Mouse (Mus musculus) mature B cell (primary cell): Measurements from ENCODE around the gene Sh3d21.

ENCODE experiments used
- in situ Hi-C: fragments of 300-500 bp; cut with MboI; formaldehyde crosslinking; loops from 2 replicates; pipeline ENCODE4 v1.14.3; 2019

Sh3d21 gene

DNA sequence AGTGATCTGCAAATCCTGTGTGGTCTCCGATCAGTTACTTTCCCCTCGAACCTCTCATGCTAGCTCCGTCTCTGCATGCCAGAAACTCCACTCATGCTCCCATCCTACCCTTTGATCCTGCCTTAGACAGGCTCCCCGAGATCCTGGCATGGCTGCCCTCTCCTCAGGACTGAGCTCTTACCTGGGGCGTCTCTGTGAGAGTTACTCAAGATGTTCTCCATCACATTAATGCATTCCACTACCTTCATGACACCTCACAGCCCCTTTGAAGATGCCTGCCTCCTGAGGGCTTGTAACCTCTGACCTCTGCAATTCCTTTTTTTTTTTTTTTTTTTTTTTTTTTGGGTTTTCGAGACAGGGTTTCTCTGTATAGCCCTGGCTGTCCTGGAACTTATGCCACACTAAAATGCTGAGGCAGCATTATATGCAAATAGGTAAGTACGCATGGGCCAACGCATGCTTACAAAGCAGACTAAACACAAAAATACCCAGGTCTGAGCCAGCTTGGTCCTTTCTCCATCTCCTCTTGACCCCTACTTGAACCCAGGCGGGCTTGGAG, 16.2 kb downstream of the Sh3d21 start:
- in situ Hi-C loops = no loop called here

DNA sequence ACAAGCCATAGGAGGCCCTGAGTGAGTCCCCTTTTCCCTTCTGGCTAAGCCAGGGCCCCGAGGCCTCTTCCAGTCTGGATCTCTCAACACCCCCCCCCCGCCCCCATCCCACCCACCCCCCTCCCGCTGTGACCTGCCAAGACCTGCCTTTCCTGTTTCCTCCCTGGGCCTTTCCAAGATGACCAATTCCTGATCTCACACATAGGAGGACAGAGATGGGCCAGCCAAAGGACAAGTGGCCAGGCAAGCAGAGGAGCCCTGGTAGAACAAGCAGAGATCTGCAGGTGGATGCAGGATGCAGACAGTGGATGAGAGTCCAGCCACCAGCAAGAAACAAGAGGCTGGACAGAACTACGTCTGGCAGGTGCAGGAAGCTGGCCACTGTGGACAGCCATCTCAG, 17.9 kb downstream of the Sh3d21 start:
- in situ Hi-C loops = no loop called here

DNA sequence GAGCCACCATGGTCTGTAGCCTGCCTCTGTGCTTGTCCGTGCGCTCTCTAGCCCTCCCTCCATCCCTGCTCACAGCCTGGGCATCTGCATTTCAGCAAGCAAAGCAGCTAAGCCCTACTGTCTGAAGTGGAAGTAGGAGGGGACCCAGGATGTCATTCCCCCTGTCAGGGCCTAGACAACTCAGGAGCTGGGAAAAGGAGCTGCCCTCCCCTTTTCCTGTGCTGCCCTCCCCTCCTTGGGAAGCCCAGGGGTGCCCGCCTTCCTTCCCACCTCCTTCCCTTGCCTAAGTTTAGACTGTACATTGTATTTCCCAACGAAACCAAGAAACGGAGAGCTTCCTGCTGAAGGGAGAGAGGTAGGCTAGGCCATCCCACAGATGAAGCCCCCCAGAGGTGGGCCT, 22.3 kb downstream of the Sh3d21 start:
- in situ Hi-C loops = no loop called here

DNA sequence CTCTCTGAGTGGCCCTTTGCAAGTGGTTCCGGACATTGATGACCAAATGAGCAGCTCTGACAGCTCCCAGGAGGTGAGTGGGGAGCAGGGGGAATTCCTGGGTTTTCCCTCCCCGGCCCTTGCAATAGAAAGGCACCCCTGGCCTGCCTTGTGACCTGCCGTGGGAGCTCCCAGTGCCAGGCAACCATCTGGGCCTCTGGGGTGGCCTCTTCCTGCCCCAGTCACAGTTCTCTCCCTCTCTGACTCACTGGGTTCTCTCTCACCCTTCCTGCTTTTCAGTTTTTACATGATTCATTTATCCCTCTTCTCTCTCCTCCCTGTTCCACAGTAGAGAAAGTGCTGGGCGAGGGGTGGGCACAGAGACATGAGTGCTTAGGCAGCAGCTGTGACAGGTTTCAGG, 25.5 kb downstream of the Sh3d21 start:
- in situ Hi-C loops = no loop called here

DNA sequence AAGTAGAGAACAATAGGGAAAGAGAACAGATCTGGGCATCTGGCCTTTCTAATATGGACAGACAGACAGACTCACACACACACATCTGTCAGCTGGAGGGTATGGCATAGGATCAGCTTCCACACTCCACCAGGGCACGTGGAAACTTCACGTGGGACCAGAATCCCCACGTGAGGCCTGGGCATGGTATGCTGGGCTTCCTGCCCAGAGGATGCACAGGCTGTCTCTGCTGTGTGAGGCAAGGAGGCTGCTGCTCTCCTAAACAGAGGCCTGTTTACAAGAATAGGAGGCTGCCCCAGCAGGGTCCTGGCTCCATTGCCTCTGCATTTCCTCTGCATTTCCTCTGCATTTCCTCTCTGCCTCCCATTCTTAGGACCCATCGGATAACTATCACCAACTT, 28.7 kb downstream of the Sh3d21 start:
- in situ Hi-C loops = no loop called here

DNA sequence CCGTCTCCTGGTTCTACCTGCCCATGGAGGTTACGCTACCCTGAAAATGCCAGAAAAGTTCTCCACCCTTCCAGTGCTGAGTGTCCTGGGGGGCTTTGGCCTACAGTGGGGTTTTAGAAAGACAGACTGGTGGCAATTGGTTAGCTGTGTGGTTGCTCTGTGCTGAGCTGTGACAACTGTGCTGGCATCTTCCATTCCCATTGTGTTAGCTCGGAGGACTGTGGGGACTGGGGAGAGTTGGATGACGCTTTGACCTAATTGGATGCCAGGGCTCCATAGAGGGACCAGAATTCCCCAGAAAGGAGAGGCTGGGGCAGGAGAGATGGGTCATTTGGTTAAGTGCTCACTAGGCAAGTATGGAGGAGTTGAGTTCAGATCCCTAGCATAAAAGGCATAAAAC, 29.1 kb downstream of the Sh3d21 start:
- in situ Hi-C loops = no loop called here

DNA sequence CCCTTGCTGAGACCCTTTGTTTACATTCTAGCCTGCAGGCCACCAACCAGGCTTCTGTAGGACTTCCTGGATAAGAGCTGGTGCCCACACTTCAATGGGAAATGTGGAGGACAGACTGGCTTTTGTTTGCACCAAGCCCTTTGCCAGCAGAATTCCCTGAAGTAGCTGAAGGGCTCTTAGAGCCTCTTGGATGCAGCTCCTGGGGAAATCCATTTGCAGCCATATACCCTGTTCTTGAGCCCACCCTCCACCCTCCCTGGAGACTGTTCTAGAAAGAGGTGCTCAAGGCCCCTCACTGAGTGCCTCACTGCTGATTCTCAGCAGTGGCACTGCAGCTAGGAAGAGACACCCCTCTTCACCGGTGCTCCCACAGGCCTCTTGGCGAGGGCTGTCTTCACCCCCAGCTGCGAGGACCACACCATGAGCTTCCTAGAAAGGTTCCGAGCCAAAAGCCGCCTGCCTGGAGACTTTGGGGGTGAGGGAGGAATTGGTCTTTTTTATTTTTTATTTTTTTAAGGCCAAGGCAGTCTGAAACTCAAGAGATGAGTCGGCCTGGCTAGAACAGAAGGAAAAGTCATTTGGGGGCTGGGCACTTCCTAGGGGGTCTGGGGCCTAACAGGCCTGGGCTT, 30.5 kb downstream of the Sh3d21 start:
- in situ Hi-C loops = no loop called here

DNA sequence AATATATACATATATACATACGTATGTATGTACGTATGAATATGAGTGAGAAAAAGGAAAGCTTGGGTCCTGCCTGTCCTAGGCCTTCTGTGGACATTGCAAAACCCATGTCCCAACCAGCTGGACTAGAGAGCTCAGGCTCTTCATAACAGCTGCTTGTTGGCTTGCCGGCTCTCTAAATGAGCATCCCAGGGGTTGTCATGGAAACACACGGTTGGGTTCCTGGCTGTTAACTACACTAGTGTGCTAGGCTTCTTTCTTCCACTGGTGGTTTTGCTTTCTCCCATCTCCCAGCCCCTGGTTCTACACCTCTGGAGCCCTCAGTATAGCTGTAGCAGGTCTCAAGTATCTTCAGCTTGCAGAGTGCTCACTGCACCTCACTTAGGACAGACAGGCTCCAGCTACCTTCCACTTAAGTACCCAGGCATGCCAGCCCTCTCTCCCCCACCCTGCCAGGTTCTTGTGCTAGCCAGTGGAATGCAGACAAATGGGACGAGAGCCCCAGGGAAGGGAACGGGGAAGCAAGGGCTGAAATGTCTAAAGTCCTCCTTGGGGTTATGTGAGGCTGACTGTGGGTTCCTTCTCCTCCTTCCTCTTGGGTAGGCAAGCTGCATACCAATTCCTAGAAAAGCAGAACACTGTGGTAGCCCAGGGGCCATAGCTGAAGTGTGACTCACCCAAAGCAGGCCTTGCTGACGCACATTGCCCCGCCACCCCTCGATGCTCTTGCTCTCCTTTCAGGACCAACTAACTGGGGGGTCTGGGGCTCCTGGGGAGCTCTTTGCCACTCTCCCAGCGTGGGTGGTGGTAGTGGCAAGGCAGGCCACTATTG, 31.8 kb downstream of the Sh3d21 start:
- in situ Hi-C loops = no loop called here

DNA sequence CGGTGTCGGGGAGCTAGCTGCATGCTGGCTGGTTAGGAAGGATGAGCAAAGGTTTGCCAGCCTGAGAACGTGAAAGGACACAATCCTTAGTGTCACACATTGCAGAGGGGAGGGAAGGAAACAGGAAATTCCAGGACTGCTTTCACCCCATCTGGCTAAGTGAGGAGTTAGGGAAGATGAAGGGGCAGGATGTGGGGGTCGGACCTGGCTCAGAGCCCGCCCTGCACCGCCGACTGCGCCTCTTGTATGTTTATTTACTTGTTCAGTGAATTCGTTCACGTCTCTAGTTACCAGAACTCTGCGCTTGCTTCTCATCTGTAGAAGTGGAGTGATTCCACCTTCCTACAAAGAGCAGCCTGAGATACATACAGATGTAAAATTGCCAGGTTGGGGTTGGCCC, 32.8 kb downstream of the Sh3d21 start:
- in situ Hi-C loops = no loop called here

DNA sequence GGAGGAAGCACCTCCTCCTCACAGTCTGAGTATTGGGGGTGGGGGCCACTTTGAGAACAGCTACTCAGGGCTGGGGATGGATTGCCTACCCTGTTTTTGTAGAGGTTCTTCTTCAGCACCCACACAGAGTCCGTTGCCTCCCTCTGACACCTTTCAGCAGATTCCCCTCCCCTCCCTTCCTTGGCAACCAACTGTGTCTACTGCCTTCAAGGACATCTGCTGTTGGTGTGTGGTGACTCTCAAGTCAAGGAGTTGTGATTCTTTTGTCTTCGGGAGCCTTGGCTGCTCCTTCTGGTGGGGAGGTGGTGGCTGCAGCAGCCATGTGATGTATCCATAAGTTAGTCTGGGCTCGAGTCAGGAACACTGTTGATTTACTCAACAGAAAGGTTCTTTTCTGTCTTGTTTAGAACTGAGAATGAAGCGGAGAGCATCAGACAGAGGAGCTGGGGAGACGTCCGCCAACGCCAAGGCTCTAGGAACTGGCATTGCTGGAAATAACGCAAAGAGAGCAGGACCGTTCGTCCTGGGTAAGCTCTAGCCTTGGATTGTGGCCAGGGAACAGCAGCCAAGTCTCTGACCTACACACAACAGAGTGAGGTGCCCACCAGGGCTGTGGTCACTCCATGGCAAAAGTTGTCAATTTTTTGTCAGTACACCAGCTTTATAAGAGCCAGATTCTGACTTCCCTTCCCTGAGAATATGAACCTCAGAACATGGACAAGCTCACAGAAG, 39.8 kb downstream of the Sh3d21 start:
- in situ Hi-C loops = no loop called here

DNA sequence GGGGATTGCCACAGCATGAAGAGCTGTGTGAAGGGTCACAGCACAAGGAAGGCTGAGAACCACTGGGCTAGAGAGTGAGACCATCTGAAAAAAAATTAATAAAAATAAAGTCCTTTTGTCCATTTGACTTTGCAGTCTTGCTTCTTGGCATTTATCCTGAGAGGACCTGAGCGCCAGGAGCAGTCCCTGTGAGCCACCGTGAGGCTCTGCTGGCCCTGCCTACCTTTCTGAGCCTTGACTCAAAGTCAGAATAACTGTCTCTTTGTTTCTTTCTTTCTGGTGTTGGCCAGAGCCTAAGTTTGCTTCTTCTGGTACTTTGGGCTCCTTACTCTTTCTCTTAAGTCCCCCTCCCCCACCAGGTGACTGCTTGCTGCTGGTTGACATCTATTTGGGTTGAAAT, 42.8 kb downstream of the Sh3d21 start:
- in situ Hi-C loops = no loop called here

DNA sequence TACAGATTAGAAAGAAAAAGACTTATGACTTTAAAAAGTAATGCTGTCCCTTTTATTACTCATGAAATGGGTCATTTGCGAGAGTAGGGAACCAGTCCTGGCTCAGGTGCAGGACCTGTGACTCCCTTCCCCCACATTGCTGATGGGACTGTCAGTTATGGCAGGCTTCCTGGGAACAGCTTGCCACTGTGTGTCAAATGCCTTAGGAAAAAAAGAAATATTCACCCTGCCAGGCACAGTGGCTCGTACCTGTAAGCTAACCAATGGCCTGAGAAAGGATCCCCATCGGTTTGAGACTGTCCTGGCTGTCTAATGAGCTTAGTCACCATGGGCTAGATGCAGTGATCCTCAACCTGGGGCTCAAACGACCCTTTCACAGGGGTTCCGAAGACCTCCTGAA, 43.2 kb downstream of the Sh3d21 start:
- in situ Hi-C loops = no loop called here

DNA sequence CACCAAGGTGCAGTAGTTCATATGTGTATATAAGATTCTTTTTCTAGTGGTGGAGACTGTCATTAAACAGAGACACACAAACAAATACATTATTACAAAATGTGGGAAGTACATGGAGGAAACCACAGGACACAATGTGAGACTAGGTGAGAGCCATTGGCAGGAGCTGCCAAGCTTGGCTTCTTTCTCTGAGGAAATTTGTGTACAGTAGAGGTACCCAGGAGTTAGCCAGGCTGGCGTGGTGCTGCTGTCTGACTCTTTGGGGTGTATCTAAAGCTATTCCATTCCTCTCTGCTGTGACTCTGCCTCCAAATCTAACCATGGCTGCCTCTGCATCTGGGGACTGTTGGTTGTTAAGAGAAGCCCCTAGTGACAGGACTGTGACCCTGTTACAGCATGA, 44.2 kb downstream of the Sh3d21 start:
- in situ Hi-C loops = no loop called here

DNA sequence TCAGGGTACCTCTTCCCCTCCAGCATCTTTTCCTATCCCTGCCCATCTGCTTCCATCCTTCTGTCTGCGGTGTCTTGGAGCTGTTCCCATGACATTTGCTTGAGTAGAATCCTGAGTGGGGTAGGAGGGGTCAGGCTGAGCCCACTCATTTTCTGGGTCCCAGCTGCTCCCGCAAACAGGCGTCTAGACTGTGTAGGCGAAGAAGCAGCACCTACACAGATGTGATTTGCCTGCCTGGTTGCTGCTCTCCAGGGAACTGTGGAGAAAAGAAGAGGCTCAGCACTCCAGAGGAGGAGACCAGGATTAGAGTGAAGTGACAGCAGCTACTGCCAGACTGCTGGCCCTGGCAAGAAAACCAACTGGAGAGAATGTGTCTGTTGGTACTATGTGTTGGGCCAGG, 44.6 kb downstream of the Sh3d21 start:
- in situ Hi-C loops = no loop called here

DNA sequence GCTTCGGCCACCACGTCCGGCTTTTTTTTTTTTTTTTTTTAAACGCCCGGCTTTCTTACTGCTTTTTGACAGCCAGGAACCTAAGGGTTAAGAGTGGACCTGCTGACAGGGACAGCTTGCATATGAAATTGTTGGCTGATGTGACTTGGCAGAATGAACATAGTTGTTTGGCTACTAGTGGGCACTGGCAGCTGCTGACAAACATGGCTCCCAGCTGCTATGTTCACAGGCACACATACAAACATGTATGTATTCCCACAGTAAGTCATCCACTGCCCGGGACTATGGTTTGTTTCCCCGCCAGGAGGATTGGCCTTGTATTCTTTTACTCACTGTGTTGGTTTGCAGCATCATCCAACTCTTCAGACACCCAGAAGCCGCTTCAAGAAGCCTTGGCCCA, 46.2 kb downstream of the Sh3d21 start:
- in situ Hi-C loops = no loop called here

DNA sequence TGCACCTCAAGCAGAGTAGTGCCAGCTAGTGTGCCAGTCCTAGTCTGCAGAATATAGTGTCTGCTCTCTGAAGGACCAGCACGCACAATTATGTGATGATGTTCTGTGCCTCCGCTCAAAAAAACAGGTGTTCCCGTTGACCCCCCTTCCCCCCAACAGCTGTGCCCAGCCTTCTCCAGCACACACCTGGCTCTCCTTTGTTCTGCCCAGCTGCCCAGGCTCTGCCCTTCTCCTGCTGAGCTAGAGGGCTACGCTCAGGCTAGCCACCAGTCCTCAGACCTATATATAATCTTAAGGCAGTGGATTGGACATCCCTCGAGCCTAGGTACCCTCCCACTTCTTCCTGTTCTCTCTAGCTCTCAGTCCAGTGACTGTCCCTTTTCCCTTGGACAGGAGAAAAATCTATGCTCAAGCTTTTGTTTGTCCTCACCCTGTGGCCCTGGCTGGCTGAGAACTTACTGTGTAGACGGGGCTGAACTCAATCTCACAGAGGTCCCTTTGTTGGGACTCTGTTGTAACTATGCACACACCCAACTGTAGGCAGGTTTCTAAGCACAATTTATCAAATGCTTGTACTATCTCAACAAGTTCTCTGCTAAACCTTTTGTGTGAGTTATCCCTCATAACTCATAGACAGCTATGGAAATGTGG, 47.3 kb downstream of the Sh3d21 start:
- in situ Hi-C loops = no loop called here

DNA sequence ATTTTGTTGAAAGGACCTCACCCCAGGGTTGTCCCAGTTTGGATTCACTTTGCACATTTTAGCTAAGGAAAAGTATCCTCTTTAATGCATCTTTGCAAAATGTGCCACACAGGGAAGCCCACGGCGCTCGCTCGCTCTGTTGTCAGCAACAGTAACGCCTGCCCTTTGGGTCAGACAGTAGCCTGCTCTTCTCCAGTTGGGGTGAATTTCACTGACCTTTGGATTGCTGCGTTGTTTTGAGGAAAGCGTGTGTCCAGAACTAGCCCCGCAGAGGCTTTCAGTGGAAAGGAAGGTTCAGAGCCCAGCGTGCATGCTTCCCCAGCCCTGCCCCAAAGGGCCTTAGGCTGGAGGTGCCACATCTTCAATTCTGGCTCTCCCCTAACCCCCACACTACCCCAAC, 47.9 kb downstream of the Sh3d21 start:
- in situ Hi-C loops = no loop called here

DNA sequence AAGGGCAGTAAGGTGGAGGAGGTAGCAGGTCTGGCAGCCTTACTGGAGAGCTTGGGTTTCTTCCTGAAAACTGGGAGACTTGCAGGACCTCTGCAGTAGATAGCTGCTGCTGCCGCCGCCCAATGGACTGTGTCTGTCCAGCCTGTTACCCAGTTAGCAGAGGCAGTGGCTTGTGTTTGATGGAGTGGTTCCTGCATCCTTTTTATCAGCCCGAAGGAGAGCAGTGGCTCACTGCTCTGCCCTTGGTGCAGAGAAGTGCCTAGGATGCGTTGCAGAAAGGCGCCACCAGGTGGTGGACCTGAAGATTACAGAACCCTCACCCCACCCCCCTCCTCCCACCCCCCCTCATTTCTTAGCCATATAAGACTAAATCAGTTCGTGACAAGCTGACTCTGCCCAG, 49.3 kb downstream of the Sh3d21 start:
- in situ Hi-C loops = no loop called here

DNA sequence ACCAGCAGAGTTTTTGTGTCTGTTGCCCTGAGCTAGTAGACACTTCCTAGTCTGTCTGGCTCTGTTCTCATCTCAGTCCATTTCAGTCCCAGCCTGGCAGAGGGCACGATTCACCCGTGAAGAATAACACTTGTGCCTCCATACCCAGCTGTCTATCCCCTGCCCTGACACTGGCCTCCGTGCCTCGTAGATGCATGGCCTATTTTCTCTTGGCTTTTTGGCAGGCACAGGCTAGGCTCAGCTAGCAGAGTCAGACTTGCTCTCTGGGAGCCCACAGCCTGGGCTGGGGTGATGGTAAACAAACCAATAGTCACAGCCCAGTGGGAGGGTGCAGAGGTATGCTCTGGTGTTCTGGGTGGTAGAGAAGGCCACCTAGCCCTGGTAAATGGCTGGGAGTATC, 50.0 kb downstream of the Sh3d21 start:
- in situ Hi-C loops = no loop called here

DNA sequence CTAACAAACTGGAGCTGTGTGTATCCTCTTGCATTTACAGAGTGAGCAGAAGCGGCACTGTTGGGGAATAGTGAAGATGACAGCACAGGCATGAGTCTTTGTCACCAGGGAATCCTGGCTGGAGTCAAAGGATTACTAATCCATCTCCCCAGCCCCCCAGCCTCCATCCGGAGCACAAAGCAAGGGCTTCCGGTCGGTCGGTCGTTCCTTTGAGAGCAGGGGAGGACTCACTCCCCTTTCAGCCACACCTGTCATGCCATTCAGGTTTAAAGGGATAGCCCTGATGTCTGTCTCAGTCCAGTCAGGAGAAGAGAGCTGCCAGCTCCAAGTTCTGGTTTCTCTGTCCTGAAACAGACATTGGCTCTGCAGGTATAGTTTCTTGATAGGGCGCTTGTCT, 52.1 kb downstream of the Sh3d21 start:
- in situ Hi-C loops = no loop called here

DNA sequence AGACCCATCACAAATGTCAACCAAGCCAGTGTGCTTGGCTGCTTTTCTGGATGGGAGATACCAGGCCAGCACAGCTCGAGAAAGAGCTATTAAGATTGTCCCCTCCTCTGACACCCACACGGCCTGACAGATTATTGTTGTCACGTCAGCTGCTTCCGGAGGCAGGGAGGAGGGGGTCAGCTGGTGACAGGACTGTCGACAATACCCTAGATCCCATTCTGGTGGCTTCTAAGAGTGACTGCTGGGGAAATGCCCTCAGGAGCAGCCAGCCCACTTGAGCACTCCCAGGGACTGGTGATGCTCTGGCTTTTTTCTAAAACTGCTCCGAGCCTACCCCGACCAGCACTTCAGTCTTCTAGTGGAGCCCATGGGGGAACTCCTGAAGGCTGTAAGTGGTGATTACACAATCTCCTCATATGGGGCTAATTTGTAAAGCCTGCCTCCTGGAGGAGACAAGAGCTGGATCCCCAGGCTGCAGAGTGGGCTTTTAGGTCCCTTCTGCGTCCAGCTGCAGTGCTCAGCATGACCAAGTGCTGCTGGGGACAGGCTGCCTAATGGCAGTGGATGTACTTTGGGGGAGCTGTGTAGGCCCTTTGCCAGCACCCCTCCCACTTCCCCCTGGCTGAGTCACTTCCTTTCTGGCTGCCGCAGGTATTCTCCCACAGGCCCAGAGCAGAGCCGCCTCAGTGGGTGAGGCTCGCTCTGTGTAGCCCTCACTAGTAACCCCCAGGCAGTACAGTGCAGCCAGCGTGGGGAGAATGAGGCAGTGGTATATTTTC, 52.7 kb downstream of the Sh3d21 start:
- in situ Hi-C loops = no loop called here
